Mouse (Mus musculus) embryonic fibroblast, embryonic 13.5 days (primary cell): ENCODE measurements around the gene Hmga1b. TPM values are rescaled to one million over a fixed set of nuclear protein-coding genes. Genes with fewer than 3 reads are reported as not detected.
A peak's percentile ranks its signal among the peaks of the same experiment; 100 is the strongest.
"Not testable (repeated sequence)": the region's sequence is repeated elsewhere in the genome, so short reads cannot be mapped to it uniquely, and the experiment has no call there.

Experiments used
- H3K27ac ChIP-seq: 2 replicates; pipeline ENCODE4 v1.5.1; 2012; ENCODE audit warnings: low read length, control low read depth, inconsistent platforms; ENCODE audit not compliant: insufficient read depth
- H3K4me1 ChIP-seq: 2 replicates; pipeline ENCODE4 v1.6.1; 2011; ENCODE audit warnings: low read length; ENCODE audit not compliant: control insufficient read depth, insufficient read depth
- H3K4me3 ChIP-seq: 2 replicates; pipeline ENCODE4 v1.5.1; 2011; ENCODE audit warnings: mild to moderate bottlenecking, control low read depth, low read length; ENCODE audit not compliant: insufficient read depth
- CTCF ChIP-seq: IDR thresholded peaks from 2 replicates; pipeline ENCODE4 v1.5.1; 2011; ENCODE audit warnings: mild to moderate bottlenecking, control low read depth, low read length, moderate library complexity, borderline replicate concordance; ENCODE audit not compliant: insufficient read depth
- POLR2A ChIP-seq: IDR thresholded peaks from 2 replicates; pipeline ENCODE4 v1.6.1; 2011; ENCODE audit warnings: low read depth, mild to moderate bottlenecking, control low read depth, low read length, moderate library complexity
- polyA plus RNA-seq: library from polyadenylated mRNA; stranded (reverse); fragments of >200 nt; gene quantifications from 2 replicates; pipeline ENCODE4 v1.2.4, GENCODE M21; 2011; ENCODE audit warnings: low read depth; ENCODE audit not compliant: missing spikeins, insufficient read length

Hmga1b gene
- polyA plus RNA-seq, 1 experiment = 1.3 TPM

DNA sequence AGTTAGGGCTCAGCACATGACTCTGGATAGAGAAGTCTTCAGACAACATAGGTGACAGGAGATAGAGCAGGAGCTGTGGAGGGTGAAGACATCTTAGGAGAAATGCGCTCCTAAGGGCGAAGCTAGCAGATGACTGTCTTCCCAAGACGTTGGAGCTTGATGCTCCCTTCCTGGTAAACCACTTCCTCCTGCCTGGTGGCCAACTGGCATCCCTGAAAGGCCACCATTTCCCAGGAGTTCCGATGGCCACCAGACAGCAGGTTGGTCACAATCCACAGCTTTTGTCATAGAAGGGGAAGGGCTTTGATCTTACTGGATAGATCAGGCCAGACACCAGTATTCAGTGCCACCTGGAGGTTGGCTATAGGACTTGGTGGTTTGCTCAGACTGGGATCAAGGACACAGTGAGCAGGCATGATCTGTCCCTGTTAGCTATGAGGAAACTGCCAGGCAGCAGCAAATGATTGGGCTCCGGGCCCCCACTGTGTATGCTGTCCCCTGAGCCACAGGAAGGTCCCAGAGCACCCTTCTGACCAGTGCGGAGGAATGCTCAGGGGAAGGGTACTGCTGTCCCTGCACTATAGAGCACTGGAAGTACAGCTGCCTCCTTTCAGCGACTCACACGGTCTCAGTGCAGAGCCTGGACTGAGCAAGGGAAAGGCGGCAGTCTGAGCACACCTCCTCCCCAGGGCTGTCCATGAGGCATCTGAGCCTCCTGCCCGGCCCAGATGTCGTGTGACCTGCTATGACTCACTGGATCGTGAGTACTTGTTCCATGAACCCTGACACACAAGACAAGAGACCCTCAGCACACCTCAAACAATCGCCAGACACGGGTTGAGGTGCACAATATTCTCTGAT lies 553 bp upstream of the Hmga1b start:
- H3K4me3 ChIP-seq = no peak overlapping the region
- no peak overlapping the region for H3K27ac ChIP-seq
- TF ChIP-seq POLR2A (no peak), CTCF (no peak)
- H3K4me1 ChIP-seq = no peaks in the 10 kb centered on the region

DNA sequence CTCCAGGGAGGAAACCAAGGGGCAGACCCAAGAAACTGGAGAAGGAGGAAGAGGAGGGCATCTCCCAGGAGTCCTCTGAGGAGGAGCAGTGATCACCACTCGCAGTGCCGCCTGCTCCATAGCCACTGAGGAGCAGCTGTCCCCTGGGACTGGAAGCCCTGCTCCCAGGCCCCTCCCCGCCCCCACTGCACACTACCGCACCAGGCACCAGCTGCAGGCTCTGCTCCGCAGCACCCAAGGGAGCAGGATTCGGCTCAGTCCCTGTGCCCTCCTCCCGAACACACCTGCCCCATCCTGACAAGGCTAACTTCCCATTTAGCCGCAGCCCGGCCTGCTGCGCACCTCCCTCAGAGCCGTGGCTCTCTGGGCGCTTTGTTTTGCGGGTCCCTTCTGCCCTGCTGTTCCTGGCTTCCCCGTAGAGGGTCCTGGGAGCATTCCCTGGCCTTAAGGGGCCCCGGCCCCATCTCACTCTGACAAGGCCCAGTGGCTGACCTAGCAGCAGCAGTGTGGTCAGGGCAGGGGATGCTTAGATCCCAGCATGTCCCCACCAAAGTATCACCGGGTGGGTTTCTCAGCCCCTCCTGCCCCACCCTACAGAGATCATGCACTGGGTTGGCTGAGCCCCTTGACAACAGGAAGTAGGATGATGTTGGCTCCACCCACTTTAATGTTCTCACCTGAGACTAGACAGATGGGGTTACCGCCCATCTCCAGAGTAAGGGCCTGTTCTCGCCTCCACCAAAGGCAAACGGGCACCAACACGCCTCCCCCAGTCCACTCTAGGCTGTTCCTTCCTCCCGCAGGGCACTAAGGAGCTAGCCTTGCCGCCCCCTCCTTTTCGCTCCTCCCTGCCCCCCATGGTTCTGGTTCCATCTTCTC lies 766 bp downstream of the Hmga1b start:
- not testable (repeated sequence) for H3K27ac ChIP-seq, H3K4me3 ChIP-seq, H3K4me1 ChIP-seq

DNA sequence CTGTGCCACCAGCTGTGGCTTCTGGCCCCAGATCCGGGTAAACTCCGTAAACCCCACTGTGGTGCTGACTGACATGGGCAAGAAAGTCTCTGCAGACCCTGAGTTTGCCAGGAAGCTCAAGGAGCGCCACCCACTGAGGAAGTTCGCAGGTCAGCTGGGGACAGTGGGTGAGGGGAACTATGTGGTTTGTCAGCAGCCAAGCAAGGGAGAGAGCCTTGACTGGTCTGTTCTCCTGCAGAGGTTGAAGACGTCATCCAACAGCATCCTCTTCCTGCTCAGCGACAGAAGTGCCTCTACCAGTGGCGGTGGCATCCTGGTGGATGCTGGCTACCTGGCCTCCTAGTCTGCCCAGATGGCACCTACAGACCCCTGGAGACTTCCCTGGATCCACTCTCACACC lies 4.4 kb downstream of the Hmga1b start:
- H3K4me3 ChIP-seq, H3K27ac ChIP-seq, H3K4me1 ChIP-seq: not testable (repeated sequence)

DNA sequence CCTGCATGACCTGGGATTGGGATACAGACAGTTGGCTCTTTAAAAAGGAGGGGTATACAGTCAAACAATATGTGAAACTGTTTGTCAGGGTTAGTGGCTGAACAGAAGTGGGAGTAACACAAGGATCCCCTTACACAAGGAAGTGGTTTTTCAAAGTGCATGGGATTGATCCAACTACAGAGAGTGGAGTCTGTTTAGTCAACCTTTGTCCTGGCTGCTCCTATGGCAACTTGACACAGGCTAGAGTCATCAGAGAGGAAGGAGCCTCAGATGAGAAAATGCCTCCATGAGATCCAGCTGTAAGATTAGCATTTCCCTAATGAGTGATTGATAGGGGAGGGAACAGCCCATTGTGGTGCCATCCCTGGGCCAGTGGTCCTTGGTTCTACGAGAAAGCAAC lies 5.6 kb downstream of the Hmga1b start:
- no peak overlapping the region for H3K4me3 ChIP-seq
- no peaks in the 10 kb centered on the region for H3K4me1 ChIP-seq
- no peak overlapping the region for H3K27ac ChIP-seq
- TF ChIP-seq POLR2A = no peak
- no peak for TF ChIP-seq CTCF

DNA sequence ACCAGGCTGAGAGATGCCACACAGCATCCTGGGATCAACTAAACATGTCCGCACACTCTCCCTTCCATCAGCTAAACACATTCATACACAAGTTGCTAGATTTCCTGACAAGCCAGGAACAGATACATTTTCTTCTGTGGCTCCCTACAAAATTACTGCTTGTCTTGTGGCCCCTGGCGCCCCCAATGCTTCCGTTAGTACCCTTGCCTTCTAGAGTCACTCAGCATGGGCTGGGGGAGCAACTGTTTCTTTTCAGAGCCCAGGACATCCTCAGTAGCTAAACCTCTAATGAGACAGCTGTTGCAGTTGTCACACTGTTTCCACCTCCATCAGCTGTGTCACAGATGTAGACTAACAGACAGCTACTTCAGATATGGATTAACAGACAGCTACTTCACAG lies 10.2 kb downstream of the Hmga1b start:
- Histone ChIP-seq H3K27ac (no peak overlapping the region), H3K4me3 (no peak overlapping the region), H3K4me1 (peaks cover 2% of the 10 kb centered on the region; the same call in 1 of the 2 replicates)
- TF ChIP-seq POLR2A = no peak
- no peak for TF ChIP-seq CTCF

DNA sequence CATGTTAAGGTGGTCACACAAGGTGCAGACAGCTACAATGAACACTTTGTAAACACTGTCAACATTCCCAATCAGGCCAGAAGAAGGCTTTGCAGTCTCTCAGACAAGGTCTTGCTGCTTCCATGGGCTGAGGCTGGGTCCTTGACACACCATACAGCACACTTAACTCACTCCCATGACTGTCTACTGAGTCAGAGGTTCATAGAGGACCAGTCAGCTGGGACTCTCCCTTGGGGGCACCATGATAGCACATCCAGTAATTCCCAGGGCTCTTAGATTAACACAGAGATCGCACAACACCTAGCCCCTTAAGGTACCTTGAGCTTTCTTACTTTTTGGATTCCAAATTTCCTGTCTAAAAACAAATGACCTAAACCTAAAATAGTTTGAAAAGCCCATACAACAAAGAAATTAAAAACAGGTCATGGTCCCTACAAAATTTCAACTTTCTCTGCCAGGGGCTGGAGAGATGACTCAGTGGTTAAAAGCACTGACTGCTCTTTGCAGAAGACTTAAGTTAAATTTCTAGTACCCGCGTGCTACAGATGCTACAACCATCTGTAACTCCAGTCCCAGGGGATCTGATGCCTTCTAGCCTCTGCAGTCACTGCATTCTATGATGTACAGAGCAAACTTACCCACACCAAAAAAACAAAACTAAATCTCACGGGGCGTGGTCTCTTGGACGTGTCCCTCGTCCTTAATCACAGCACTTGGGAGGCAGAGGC lies 11.0 kb downstream of the Hmga1b start:
- TF ChIP-seq POLR2A (no peak), CTCF (no peak)
- Histone ChIP-seq H3K4me3 (no peak overlapping the region), H3K4me1 (peaks cover 2% of the 10 kb centered on the region; the same call in 1 of the 2 replicates), H3K27ac (no peak overlapping the region)

DNA sequence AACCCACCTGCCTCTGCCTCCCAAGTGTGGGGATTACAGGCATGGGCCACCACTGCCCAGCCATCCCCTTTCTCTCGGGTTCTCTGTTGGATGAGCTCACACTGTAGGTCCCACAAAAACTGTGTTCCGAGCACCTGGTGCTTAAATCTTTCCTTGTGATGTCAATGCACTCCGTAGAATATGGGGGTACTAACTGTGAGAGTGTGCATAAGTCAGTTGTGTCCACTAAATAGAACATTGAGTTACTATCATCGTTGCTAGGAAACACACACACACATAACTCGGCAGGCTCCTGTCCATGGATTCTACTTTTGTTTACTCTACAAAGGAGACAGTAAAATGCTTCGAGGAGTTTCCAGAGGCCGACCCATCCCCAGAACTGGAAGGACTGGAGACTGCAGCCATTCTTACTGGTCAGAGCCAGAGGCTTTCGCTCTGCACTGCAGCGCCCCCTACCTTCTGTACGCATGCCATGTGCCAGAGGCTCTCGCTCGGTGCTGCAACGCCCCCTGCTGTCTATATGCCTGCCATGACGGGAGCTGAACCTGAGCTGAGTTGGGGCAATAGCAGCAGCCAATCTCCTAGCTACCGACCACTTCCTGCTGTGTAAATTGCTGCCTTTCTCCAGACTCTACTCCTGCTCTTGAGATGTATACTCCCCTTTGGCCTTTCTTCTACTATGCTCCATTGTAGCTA lies 13.3 kb downstream of the Hmga1b start:
- H3K4me1 ChIP-seq = peaks cover 2% of the 10 kb centered on the region; the same call in 1 of the 2 replicates
- no peak overlapping the region for H3K4me3 ChIP-seq
- no peak overlapping the region for H3K27ac ChIP-seq
- TF ChIP-seq CTCF = peak; percentile 100
- no peak for TF ChIP-seq POLR2A

DNA sequence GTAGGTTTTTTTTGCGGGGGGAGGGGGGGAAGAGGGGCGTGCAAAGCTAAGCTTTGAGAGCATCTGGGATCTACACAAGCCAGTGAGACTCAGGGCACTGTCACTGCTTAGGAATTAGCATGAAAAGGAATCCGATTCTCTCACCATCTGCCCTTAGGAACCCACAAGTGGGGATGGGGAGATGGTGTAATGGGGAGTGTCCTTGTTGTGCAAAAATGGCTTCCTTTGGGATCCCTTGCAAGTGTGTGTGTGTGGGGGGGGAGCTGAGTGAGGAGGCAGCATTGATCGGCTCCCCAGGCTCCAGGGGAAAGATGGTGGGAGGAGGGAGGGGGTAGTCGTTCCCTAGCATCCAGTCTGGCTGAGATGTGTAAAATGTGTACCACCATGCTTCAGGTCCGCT lies 14.5 kb downstream of the Hmga1b start:
- H3K27ac ChIP-seq = no peak overlapping the region
- TF ChIP-seq CTCF (no peak), POLR2A (no peak)

DNA sequence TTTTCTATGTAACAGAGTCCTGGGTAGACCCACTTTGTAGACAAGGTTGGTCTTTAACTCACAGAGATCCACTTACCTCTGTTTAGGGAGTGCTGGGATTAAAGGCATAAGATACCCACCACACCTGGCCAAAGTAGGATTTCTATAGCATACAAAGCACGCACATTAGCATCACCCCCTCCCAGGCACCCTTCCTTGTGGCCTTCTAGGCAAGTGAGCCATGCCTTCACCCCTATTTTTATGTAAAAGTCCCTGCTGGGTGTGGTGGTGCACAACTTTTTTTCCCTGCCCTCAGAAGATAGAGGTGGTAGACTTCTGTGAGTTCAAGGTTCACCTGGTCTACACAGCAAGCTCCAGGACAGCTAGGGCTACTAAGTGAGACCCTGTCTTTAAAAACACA lies 17.3 kb downstream of the Hmga1b start:
- no peak overlapping the region for H3K4me3 ChIP-seq
- H3K4me1 ChIP-seq = no peaks in the 10 kb centered on the region
- H3K27ac ChIP-seq = no peak overlapping the region
- no peak for TF ChIP-seq CTCF
- TF ChIP-seq POLR2A = no peak

More for the DNA sequence above, 14.5 kb downstream of the Hmga1b start:
- Histone ChIP-seq H3K4me3 (no peak overlapping the region), H3K4me1 (peaks cover 2% of the 10 kb centered on the region; the same call in 1 of the 2 replicates)

DNA sequence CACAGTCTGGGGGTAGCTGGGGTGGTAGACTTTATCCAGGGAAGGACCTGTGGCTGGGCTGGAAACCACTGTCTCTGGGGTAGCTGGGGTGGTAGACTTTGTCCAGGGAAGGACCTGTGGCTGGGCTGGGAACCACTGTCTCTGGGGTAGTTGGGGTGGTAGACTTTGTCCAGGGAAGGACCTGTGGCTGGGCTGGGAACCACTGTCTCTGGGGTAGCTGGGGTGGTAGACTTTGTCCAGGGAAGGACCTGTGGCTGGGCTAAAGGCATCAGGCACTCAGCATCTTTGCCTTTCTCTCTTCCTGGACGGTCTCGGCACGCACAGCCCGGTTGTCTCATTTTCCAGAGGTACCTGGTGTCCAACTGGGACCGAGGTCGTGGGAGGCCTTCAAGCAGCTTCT lies 18.8 kb downstream of the Hmga1b start:
- not testable (repeated sequence) for H3K4me3 ChIP-seq, H3K4me1 ChIP-seq, H3K27ac ChIP-seq
